Mouse (Mus musculus): ENCODE data around the gene Pdcd4.

Gene Pdcd4

GRCm38 (mm10) chr19:53892061-53892460 lies at the start of gene Pdcd4:
Gene Pdcd4 (plus strand): TSS chr19:53892231.
- no peak for DNase-seq (ENCODE audit: low read depth, low spot score)

GRCm38 (mm10) chr19:53843972-53844371 lies 48.1 kb upstream of the Pdcd4 start:
- no peak for DNase-seq (ENCODE audit: low read depth, low spot score)

- no peak for DNase-seq (ENCODE audit: low read depth, low spot score)
Observed at GRCm38 (mm10) chr19:53848272-53848995, 43.6 kb upstream of the Pdcd4 start.

GRCm38 (mm10) chr19:53850166-53850922 lies 41.7 kb upstream of the Pdcd4 start:
- DNase-seq (ENCODE audit: low read depth, low spot score): no peak

- no peak for DNase-seq (ENCODE audit: low read depth, low spot score)
Observed at GRCm38 (mm10) chr19:53851352-53851751, 40.7 kb upstream of the Pdcd4 start.

GRCm38 (mm10) chr19:53851826-53852698 lies 40.0 kb upstream of the Pdcd4 start:
- DNase-seq (ENCODE audit: low read depth, low spot score): no peak

GRCm38 (mm10) chr19:53852699-53853451 lies 39.2 kb upstream of the Pdcd4 start:
- DNase-seq (ENCODE audit: low read depth, low spot score): peak; percentile 80

- no peak for DNase-seq (ENCODE audit: low read depth, low spot score)
Observed at GRCm38 (mm10) chr19:53854978-53855377, 37.1 kb upstream of the Pdcd4 start.

GRCm38 (mm10) chr19:53855781-53856180 lies 36.2 kb upstream of the Pdcd4 start:
- DNase-seq (ENCODE audit: low read depth, low spot score): no peak

GRCm38 (mm10) chr19:53856794-53857193 lies 35.2 kb upstream of the Pdcd4 start:
- DNase-seq (ENCODE audit: low read depth, low spot score): no peak

- DNase-seq (ENCODE audit: low read depth, low spot score): no peak
Observed at GRCm38 (mm10) chr19:53857962-53858361, 34.1 kb upstream of the Pdcd4 start.

- DNase-seq (ENCODE audit: low read depth, low spot score): no peak
Observed at GRCm38 (mm10) chr19:53859149-53859548, 32.9 kb upstream of the Pdcd4 start.

- DNase-seq (ENCODE audit: low read depth, low spot score): no peak
Observed at GRCm38 (mm10) chr19:53859593-53859992, 32.4 kb upstream of the Pdcd4 start.

GRCm38 (mm10) chr19:53861346-53861745 lies 30.7 kb upstream of the Pdcd4 start:
- no peak for DNase-seq (ENCODE audit: low read depth, low spot score)

GRCm38 (mm10) chr19:53862573-53863246 lies 29.3 kb upstream of the Pdcd4 start:
- no peak for DNase-seq (ENCODE audit: low read depth, low spot score)

- DNase-seq (ENCODE audit: low read depth, low spot score): no peak
Observed at GRCm38 (mm10) chr19:53867238-53867637, 24.8 kb upstream of the Pdcd4 start.

GRCm38 (mm10) chr19:53868125-53868524 lies 23.9 kb upstream of the Pdcd4 start:
- DNase-seq (ENCODE audit: low read depth, low spot score): no peak

GRCm38 (mm10) chr19:53868796-53869195 lies 23.2 kb upstream of the Pdcd4 start:
- no peak for DNase-seq (ENCODE audit: low read depth, low spot score)

- no peak for DNase-seq (ENCODE audit: low read depth, low spot score)
Observed at GRCm38 (mm10) chr19:53869427-53870385, 22.3 kb upstream of the Pdcd4 start.

- no peak for DNase-seq (ENCODE audit: low read depth, low spot score)
Observed at GRCm38 (mm10) chr19:53870568-53870967, 21.5 kb upstream of the Pdcd4 start.
